Mouse (Mus musculus) heart, postnatal 0 days (tissue): Measurements from ENCODE around the gene Nptn.

Experiments
- CTCF ChIP-seq: IDR thresholded peaks from 2 replicates; pipeline ENCODE4 v1.5.1; 2016; ENCODE audit warnings: antibody characterized with exemption, control low read depth, low read depth
- EP300 ChIP-seq: IDR thresholded peaks from 2 replicates; pipeline ENCODE4 v1.6.1; 2016; ENCODE audit warnings: antibody characterized with exemption, low read depth

DNA sequence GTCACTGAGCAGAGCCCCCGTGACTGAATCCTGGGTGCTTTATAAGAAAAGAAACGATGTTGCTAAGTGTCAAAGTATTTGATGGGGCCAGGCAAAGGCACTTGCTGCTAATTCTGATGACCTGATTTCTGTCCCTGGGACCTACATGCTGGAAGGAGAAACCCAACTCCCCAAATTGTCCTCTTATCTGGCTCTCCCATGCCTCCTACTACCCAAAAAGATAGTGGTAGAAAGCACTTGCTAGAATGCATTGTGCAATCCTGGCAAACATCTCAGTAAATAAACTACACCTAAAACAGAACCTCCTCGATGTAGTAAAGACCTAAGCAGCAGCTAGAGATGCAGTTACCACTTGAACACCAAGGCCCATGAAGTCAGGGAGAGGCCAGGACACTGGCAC is 80.8 kb downstream of the Nptn start:
- TF ChIP-seq CTCF, result no peak
- no peak for TF ChIP-seq EP300
